Mouse (Mus musculus): ENCODE results near the gene Fibin. TPM values are rescaled to one million over a fixed set of nuclear protein-coding genes. Genes with fewer than 3 reads are reported as not detected.

Fibin gene
- total and polyA plus RNA-seq, 3 experiments, result not detected

DNA sequence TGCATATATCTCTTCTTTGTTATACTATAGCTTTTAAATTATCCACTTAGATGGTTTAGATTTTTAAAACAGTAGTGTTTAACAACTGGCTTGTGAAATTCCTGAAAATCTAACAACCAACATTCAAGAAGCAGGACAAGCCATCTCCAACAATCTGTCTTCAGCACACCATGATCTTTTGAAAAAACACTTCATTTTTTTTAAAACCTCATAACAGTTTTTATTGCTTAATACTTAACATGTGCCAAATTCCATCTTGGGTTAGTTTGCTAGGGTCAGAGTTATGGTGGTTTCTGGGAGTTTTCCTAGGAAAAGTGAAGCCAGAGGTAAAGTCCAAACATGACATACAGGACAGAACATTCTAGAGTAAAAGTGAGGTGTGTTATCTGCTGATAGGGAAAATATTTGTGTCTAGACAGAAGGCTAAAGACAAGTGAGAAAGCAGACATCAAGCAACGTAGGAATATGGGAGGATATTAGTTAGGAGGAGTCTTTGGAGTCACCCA is 4.5 kb upstream of the Fibin start:
- in situ Hi-C loops (cut with MboI; ENCODE audit: low pct_ligation_motif_present, low pct_unique_long_range_greater_than_20kb, low sequenced_read_pairs), result no loop called here
- no peak overlapping the region for H3K4me3 ChIP-seq (replicated peaks in 1 of 3; ENCODE audit: low read depth in 2 of 3, low read length in 2 of 3, poor library complexity in 1 of 3)
- H3K27me3 ChIP-seq (replicated peaks), result no peaks in the 10 kb centered on the region
- dilution Hi-C loops (cut with MboI; ENCODE audit: extremely low pct_ligation_motif_present, extremely low pct_unique_long_range_greater_than_20kb, low sequenced_read_pairs), result no loop called here
- no peak overlapping the region for H3K27ac ChIP-seq (ENCODE audit: insufficient read depth, low read depth)
- peaks cover 36% of the 10 kb centered on the region for H3K9me3 ChIP-seq (replicated peaks; ENCODE audit: low read length)
- H3K9ac ChIP-seq (ENCODE audit: insufficient read depth, low read depth), result no peak overlapping the region
- no peaks in the 10 kb centered on the region for H3K4me1 ChIP-seq (ENCODE audit: control insufficient read depth in 1 of 2, insufficient read depth in 2 of 2)
- H3K36me3 ChIP-seq (replicated peaks in 1 of 2; ENCODE audit: control insufficient read depth in 1 of 2, insufficient read depth in 1 of 2, low read length in 1 of 2), result no peaks in the 10 kb centered on the region
- DNase-seq (ENCODE audit: extremely low read depth), result no peak
- no peaks in the 10 kb centered on the region for H3K79me2 ChIP-seq (replicated peaks; ENCODE audit: control insufficient read depth, extremely low read depth, insufficient read depth, poor library complexity, severe bottlenecking)
- no peak overlapping the region for H3K4me2 ChIP-seq (ENCODE audit: insufficient read depth, low read depth, poor library complexity, severe bottlenecking)
- TF ChIP-seq JUND (conservative IDR thresholded peaks at IDR 0.05; ENCODE audit: low read depth, low read length) (no peak), NRF1 (IDR thresholded peaks at IDR 0.05; ENCODE audit: low read depth, low read length) (no peak), JUN (IDR thresholded peaks at IDR 0.05; ENCODE audit: insufficient read depth, low read depth, low read length) (no peak), MAFK (IDR thresholded peaks at IDR 0.05; ENCODE audit: insufficient replicate concordance, low read length) (no peak), GABPA (IDR thresholded peaks at IDR 0.05; ENCODE audit: insufficient replicate concordance, low read depth, low read length) (no peak), SIN3A (IDR thresholded peaks at IDR 0.05; ENCODE audit: low read length) (no peak), ELF1 (IDR thresholded peaks at IDR 0.05; ENCODE audit: low read depth, low read length) (no peak), IRF4 (IDR thresholded peaks at IDR 0.05; ENCODE audit: low read depth, low read length) (no peak), RCOR1 (conservative IDR thresholded peaks at IDR 0.05; ENCODE audit: low read depth, low read length) (no peak), EP300 (IDR thresholded peaks at IDR 0.05; ENCODE audit: low read length) (no peak), MAZ (IDR thresholded peaks at IDR 0.05; ENCODE audit: low read depth, low read length) (no peak), E2F4 (IDR thresholded peaks at IDR 0.05; ENCODE audit: insufficient replicate concordance, low read depth, low read length) (no peak), TCF12 (IDR thresholded peaks at IDR 0.05; ENCODE audit: low read depth, low read length) (no peak), ZKSCAN1 (IDR thresholded peaks at IDR 0.05; ENCODE audit: borderline replicate concordance, low read depth, low read length) (no peak), ZC3H11A (IDR thresholded peaks at IDR 0.05; ENCODE audit: low read depth, low read length) (no peak), POLR2AphosphoS2 (IDR thresholded peaks at IDR 0.05; ENCODE audit: low read depth, low read length) (no peak), MAX (IDR thresholded peaks at IDR 0.05; ENCODE audit: low read length) (no peak), USF1 (IDR thresholded peaks at IDR 0.05; ENCODE audit: low read depth, low read length) (no peak), MEF2A (IDR thresholded peaks at IDR 0.05; ENCODE audit: borderline replicate concordance, low read depth, low read length) (no peak)

DNA sequence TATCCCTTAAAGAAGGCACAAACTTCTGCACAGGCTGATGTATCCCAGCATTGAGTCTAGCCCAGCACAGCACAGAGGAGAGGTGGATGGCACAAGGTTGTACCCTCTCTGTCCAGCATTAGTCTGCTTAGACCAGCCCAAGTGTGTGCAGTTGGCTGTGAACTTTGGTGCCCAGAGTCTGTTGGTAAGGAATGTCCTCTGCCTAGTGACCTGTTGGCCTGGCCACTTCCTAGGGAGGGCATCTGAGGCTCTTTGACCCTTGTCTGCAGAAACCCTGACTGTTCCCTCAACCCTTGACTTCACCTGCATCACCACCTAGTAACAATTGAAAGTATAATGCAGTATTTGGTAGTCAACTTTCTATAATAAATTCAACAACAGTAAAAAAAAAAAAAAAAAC is 2.4 kb upstream of the Fibin start:
- dilution Hi-C loops (cut with MboI; ENCODE audit: extremely low pct_ligation_motif_present, extremely low pct_unique_long_range_greater_than_20kb, low sequenced_read_pairs), result no loop called here
- TF ChIP-seq TCF12 (IDR thresholded peaks at IDR 0.05; ENCODE audit: low read depth, low read length) (no peak), JUN (IDR thresholded peaks at IDR 0.05; ENCODE audit: insufficient read depth, low read depth, low read length) (no peak), POLR2A (IDR thresholded peaks at IDR 0.05; ENCODE audit: low read depth, low read length) (no peak), GABPA (IDR thresholded peaks at IDR 0.05; ENCODE audit: insufficient replicate concordance, low read depth, low read length) (no peak), RCOR1 (conservative IDR thresholded peaks at IDR 0.05; ENCODE audit: low read depth, low read length) (no peak), PAX5 (IDR thresholded peaks at IDR 0.05; ENCODE audit: low read length) (no peak), ETS1 (conservative IDR thresholded peaks at IDR 0.05; ENCODE audit: low read depth, low read length) (no peak), CHD2 (IDR thresholded peaks at IDR 0.05; ENCODE audit: low read length) (no peak), CTCF (conservative IDR thresholded peaks at IDR 0.05 in 1 of 2, IDR thresholded peaks at IDR 0.05 in 1 of 2; ENCODE audit: low read depth in 2 of 2, low read length in 2 of 2) (no peak), MAZ (IDR thresholded peaks at IDR 0.05; ENCODE audit: low read depth, low read length) (no peak), ELF1 (IDR thresholded peaks at IDR 0.05; ENCODE audit: low read depth, low read length) (no peak), HCFC1 (IDR thresholded peaks at IDR 0.05; ENCODE audit: low read depth, low read length) (no peak), E2F4 (IDR thresholded peaks at IDR 0.05; ENCODE audit: insufficient replicate concordance, low read depth, low read length) (no peak), BHLHE40 (IDR thresholded peaks at IDR 0.05; ENCODE audit: low read depth, low read length) (no peak), ZMIZ1 (IDR thresholded peaks at IDR 0.05; ENCODE audit: low read depth, low read length) (no peak), USF1 (IDR thresholded peaks at IDR 0.05; ENCODE audit: low read depth, low read length) (no peak), ZC3H11A (IDR thresholded peaks at IDR 0.05; ENCODE audit: low read depth, low read length) (no peak), MAX (IDR thresholded peaks at IDR 0.05; ENCODE audit: low read length) (no peak), KAT2A (IDR thresholded peaks at IDR 0.05; ENCODE audit: insufficient replicate concordance, low read length) (no peak)

More for the DNA sequence above, 2.4 kb upstream of the Fibin start:
- Histone ChIP-seq H3K4me2 (ENCODE audit: insufficient read depth, low read depth, poor library complexity, severe bottlenecking) (no peak overlapping the region), H3K27me3 (replicated peaks) (no peaks in the 10 kb centered on the region), H3K27ac (ENCODE audit: insufficient read depth, low read depth) (no peak overlapping the region), H3K36me3 (replicated peaks in 1 of 2; ENCODE audit: control insufficient read depth in 1 of 2, insufficient read depth in 1 of 2, low read length in 1 of 2) (no peaks in the 10 kb centered on the region), H3K9ac (ENCODE audit: insufficient read depth, low read depth) (no peak overlapping the region), H3K4me1 (ENCODE audit: control insufficient read depth in 1 of 2, insufficient read depth in 2 of 2) (no peaks in the 10 kb centered on the region), H3K9me3 (replicated peaks; ENCODE audit: low read length) (peaks cover 40% of the 10 kb centered on the region), H3K79me2 (replicated peaks; ENCODE audit: control insufficient read depth, extremely low read depth, insufficient read depth, poor library complexity, severe bottlenecking) (no peaks in the 10 kb centered on the region), H3K4me3 (replicated peaks in 1 of 3; ENCODE audit: low read depth in 2 of 3, low read length in 2 of 3, poor library complexity in 1 of 3) (no peak overlapping the region)
- no peak for DNase-seq (ENCODE audit: extremely low read depth)
- in situ Hi-C loops (cut with MboI; ENCODE audit: low pct_ligation_motif_present, low pct_unique_long_range_greater_than_20kb, low sequenced_read_pairs), result no loop called here

Data from CH12.LX (cell line).